Mouse (Mus musculus) lung, embryonic 16.5 days (tissue): Measurements from ENCODE around the gene Ffar2. TPM values are rescaled to one million over a fixed set of nuclear protein-coding genes. Genes with fewer than 3 reads are reported as not detected.
"Not testable (repeated sequence)": the region's sequence is repeated elsewhere in the genome, so short reads cannot be mapped to it uniquely, and the experiment has no call there.

Experiments used
- ATAC-seq: fragments of 200-750 bp; cut with Nextera tagmentation; 2 replicates; pipeline ENCODE4 v1.8.0; 2017; ENCODE audit warnings: low read depth, mild to moderate bottlenecking, moderate library complexity
- H3K27ac ChIP-seq: fragments of 300-500 bp; sonication (generic); 2 replicates; pipeline ENCODE4 v1.5.1; 2014; ENCODE audit warnings: mild to moderate bottlenecking, control low read depth, low read length
- H3K27me3 ChIP-seq: fragments of 300-500 bp; sonication (generic); 2 replicates; pipeline ENCODE4 v1.6.1; 2014; ENCODE audit warnings: low read depth, low read length, mixed read lengths; ENCODE audit not compliant: control insufficient read depth, insufficient read depth
- H3K36me3 ChIP-seq: fragments of 300-500 bp; sonication (generic); 2 replicates; pipeline ENCODE4 v1.6.1; 2014; ENCODE audit warnings: low read length; ENCODE audit not compliant: control insufficient read depth, insufficient read depth
- H3K4me1 ChIP-seq: fragments of 300-500 bp; sonication (generic); replicated peaks from 2 replicates; pipeline ENCODE4 v1.6.1; 2014; ENCODE audit warnings: low read length, mixed read lengths; ENCODE audit not compliant: control insufficient read depth, insufficient read depth
- H3K4me2 ChIP-seq: fragments of 300-500 bp; sonication (generic); 2 replicates; pipeline ENCODE4 v1.6.1; 2014; ENCODE audit warnings: low read depth, low read length, control low read depth
- H3K4me3 ChIP-seq: fragments of 300-500 bp; sonication (generic); 2 replicates; pipeline ENCODE4 v1.5.1; 2014; ENCODE audit warnings: mild to moderate bottlenecking, low read length, control low read depth
- H3K9ac ChIP-seq: fragments of 300-500 bp; sonication (generic); 2 replicates; pipeline ENCODE4 v1.6.1; 2014; ENCODE audit warnings: low read length, control low read depth
- H3K9me3 ChIP-seq: fragments of 300-500 bp; sonication (generic); 2 replicates; pipeline ENCODE4 v1.6.1; 2016; ENCODE audit warnings: low read length; ENCODE audit not compliant: control insufficient read depth
- WGBS: fragments of 180-500 bp; shearing (Covaris S2); extraction: QIAGEN DNeasy Blood & Tissue Kit; methylation state at CpG from one replicate; pipeline ENCODE4 v1.1.7; 2014; 5-methylcytosine and 5-hydroxymethylcytosine counted together
- polyA plus RNA-seq: library from polyadenylated mRNA; unstranded; fragments of >200 nt; fragmentation: Nextera tagmentation; extraction: Ambion mirVana; gene quantifications from 2 replicates; pipeline ENCODE4 v1.2.1, GENCODE M21; 2015

The Ffar2 gene
- polyA plus RNA-seq, 1 experiment from 2014 or later: 0.35 TPM

GRCm38 (mm10) chr7:30847934-30848333, 24.4 kb upstream of the Ffar2 start:
- H3K4me3 ChIP-seq: no peak overlapping the region
- no peak for ATAC-seq
- H3K4me2 ChIP-seq: no peak overlapping the region
- 65% methylated on average over 6 of the region's 6 CpGs for WGBS
- H3K9me3 ChIP-seq: no peaks in the 10 kb centered on the region
- no peaks in the 10 kb centered on the region for H3K27me3 ChIP-seq
- no peaks in the 10 kb centered on the region for H3K36me3 ChIP-seq
- H3K4me1 ChIP-seq: no peaks in the 10 kb centered on the region
- H3K27ac ChIP-seq: no peak overlapping the region
- no peak overlapping the region for H3K9ac ChIP-seq

- H3K9ac ChIP-seq: no peak overlapping the region
- no peaks in the 10 kb centered on the region for H3K27me3 ChIP-seq
- no peaks in the 10 kb centered on the region for H3K9me3 ChIP-seq
- H3K4me3 ChIP-seq: no peak overlapping the region
- H3K27ac ChIP-seq: no peak overlapping the region
- WGBS: 46% methylated on average over 5 of the region's 5 CpGs
- no peak for ATAC-seq
- H3K4me1 ChIP-seq: no peaks in the 10 kb centered on the region
- no peaks in the 10 kb centered on the region for H3K36me3 ChIP-seq
- no peak overlapping the region for H3K4me2 ChIP-seq
Measured at GRCm38 (mm10) chr7:30847386-30847785, 23.8 kb upstream of the Ffar2 start.

- Histone ChIP-seq H3K4me2 (no peak overlapping the region), H3K4me3 (no peak overlapping the region), H3K27ac (no peak overlapping the region), H3K9me3 (no peaks in the 10 kb centered on the region), H3K36me3 (no peaks in the 10 kb centered on the region), H3K9ac (no peak overlapping the region), H3K4me1 (no peaks in the 10 kb centered on the region), H3K27me3 (no peaks in the 10 kb centered on the region)
- 50% methylated on average over 2 of the region's 2 CpGs for WGBS
- no peak for ATAC-seq
Measured at GRCm38 (mm10) chr7:30846505-30847053, 23.0 kb upstream of the Ffar2 start.

GRCm38 (mm10) chr7:30844676-30845297, 21.2 kb upstream of the Ffar2 start:
- WGBS: 33% methylated on average over 7 of the region's 7 CpGs
- H3K27me3 ChIP-seq: no peaks in the 10 kb centered on the region
- ATAC-seq: no peak
- no peak overlapping the region for H3K4me3 ChIP-seq
- no peak overlapping the region for H3K27ac ChIP-seq
- H3K4me1 ChIP-seq: no peaks in the 10 kb centered on the region
- no peak overlapping the region for H3K9ac ChIP-seq
- no peak overlapping the region for H3K4me2 ChIP-seq
- H3K36me3 ChIP-seq: no peaks in the 10 kb centered on the region
- H3K9me3 ChIP-seq: no peaks in the 10 kb centered on the region

DNA sequence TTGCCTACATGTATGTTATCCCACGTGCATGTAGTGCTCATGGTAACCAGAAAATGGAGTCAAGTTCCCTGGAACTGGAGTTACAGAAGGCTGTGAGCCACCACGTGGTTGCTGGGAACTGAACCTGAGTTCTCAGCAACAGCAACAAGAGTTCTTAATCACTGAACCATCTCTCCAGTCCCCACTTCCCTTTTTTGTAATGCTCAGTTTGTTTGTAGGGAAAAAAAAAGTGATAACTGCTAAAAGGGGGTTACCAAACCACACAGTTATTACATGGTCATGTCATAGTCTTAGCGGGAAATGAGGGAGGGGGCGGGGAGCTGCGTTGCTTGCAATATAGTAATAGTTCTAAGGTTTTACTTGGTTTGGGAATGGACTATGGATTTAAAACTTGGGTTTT, 18.5 kb upstream of the Ffar2 start:
- Histone ChIP-seq H3K4me3 (no peak overlapping the region), H3K36me3 (no peaks in the 10 kb centered on the region), H3K27me3 (no peaks in the 10 kb centered on the region), H3K9ac (no peak overlapping the region), H3K4me2 (no peak overlapping the region), H3K4me1 (no peaks in the 10 kb centered on the region), H3K27ac (no peak overlapping the region), H3K9me3 (no peaks in the 10 kb centered on the region)
- ATAC-seq: no peak
- WGBS: 80% methylated on average over 5 of the region's 5 CpGs

DNA sequence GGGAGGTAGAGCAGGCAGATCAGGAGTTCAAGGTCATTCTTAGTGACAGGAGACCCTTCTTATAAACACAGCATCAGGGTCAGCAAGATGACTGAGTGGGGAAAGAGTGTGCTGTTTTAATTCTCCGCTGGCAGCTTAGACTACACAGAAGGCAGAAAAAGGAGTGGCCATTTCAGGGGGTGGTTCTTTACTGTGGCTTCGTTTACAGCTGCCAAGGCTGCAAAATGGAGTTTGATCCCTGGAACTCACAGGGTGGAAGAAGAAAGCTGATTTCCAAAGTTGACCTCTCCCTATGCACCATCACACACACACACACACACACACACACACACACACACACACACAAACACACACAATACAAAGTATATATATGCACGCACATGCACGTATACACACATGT, 17.8 kb upstream of the Ffar2 start:
- H3K4me2 ChIP-seq: no peak overlapping the region
- no peak for ATAC-seq
- H3K27me3 ChIP-seq: no peaks in the 10 kb centered on the region
- no peak overlapping the region for H3K9ac ChIP-seq
- no peak overlapping the region for H3K4me3 ChIP-seq
- WGBS: 67% methylated on average over 4 of the region's 4 CpGs
- H3K27ac ChIP-seq: no peak overlapping the region
- H3K36me3 ChIP-seq: no peaks in the 10 kb centered on the region
- H3K4me1 ChIP-seq: no peaks in the 10 kb centered on the region
- no peaks in the 10 kb centered on the region for H3K9me3 ChIP-seq

GRCm38 (mm10) chr7:30840306-30840705, 16.7 kb upstream of the Ffar2 start:
- ATAC-seq: no peak
- Histone ChIP-seq H3K36me3 (no peaks in the 10 kb centered on the region), H3K27me3 (no peaks in the 10 kb centered on the region), H3K4me1 (no peaks in the 10 kb centered on the region), H3K4me2 (no peak overlapping the region), H3K9ac (no peak overlapping the region), H3K4me3 (no peak overlapping the region), H3K9me3 (no peaks in the 10 kb centered on the region), H3K27ac (no peak overlapping the region)
- WGBS: 46% methylated on average over 3 of the region's 3 CpGs

- ATAC-seq: no peak
- H3K27me3 ChIP-seq: no peaks in the 10 kb centered on the region
- H3K9ac ChIP-seq: no peak overlapping the region
- H3K36me3 ChIP-seq: no peaks in the 10 kb centered on the region
- no peaks in the 10 kb centered on the region for H3K9me3 ChIP-seq
- no peak overlapping the region for H3K4me3 ChIP-seq
- no peak overlapping the region for H3K27ac ChIP-seq
- H3K4me2 ChIP-seq: no peak overlapping the region
- no peaks in the 10 kb centered on the region for H3K4me1 ChIP-seq
Measured at GRCm38 (mm10) chr7:30837277-30837676, 13.7 kb upstream of the Ffar2 start.

GRCm38 (mm10) chr7:30832684-30833083, 9.1 kb upstream of the Ffar2 start:
- not testable (repeated sequence) for H3K4me3 ChIP-seq, H3K4me1 ChIP-seq, H3K27me3 ChIP-seq, H3K36me3 ChIP-seq, H3K9me3 ChIP-seq, H3K9ac ChIP-seq, H3K27ac ChIP-seq, H3K4me2 ChIP-seq, ATAC-seq
- 36% methylated on average over 7 of the region's 11 CpGs for WGBS

GRCm38 (mm10) chr7:30832261-30832660, 8.7 kb upstream of the Ffar2 start:
- Histone ChIP-seq H3K4me3 (no peak overlapping the region), H3K27ac (no peak overlapping the region), H3K36me3 (no peaks in the 10 kb centered on the region), H3K9ac (no peak overlapping the region), H3K27me3 (no peaks in the 10 kb centered on the region), H3K9me3 (no peaks in the 10 kb centered on the region), H3K4me2 (no peak overlapping the region), H3K4me1 (no peaks in the 10 kb centered on the region)
- WGBS: 65% methylated on average over 14 of the region's 17 CpGs
- ATAC-seq: no peak
